Mouse (Mus musculus): ENCODE measurements around the gene Snx29. TPM values are rescaled to one million over a fixed set of nuclear protein-coding genes. Genes with fewer than 3 reads are reported as not detected.

Snx29 gene
- polyA plus RNA-seq, 1 experiment from 2014 or later = 10.0 TPM

- H3K27ac ChIP-seq (ENCODE audit: low read length) = no peak overlapping the region
- no peak overlapping the region for H3K9ac ChIP-seq (replicated peaks; ENCODE audit: low read depth)
- DNase-seq (ENCODE audit: low spot score) (no peak), ATAC-seq (no peak)
- no peaks in the 10 kb centered on the region for H3K9me3 ChIP-seq (ENCODE audit: low read length)
- H3K36me3 ChIP-seq (ENCODE audit: insufficient read depth, low read length) = no peaks in the 10 kb centered on the region
- no peak for TF ChIP-seq EP300 (IDR thresholded peaks at IDR 0.05)
- WGBS = 81% methylated on average over 3 of the region's 3 CpGs
- H3K27me3 ChIP-seq (replicated peaks; ENCODE audit: insufficient read depth, low read length) = no peaks in the 10 kb centered on the region
- no peak overlapping the region for H3K4me3 ChIP-seq (ENCODE audit: low read depth, low read length)
- no peak overlapping the region for H3K4me2 ChIP-seq (replicated peaks; ENCODE audit: low read depth, low read length)
- no peaks in the 10 kb centered on the region for H3K4me1 ChIP-seq (ENCODE audit: insufficient read depth, low read depth, low read length)
Observed at GRCm38 (mm10) chr16:11596599-11596998, 273.9 kb downstream of the Snx29 start.

GRCm38 (mm10) chr16:11597769-11598168 is 275.1 kb downstream of the Snx29 start:
- Histone ChIP-seq H3K36me3 (ENCODE audit: insufficient read depth, low read length) (no peaks in the 10 kb centered on the region), H3K27ac (ENCODE audit: low read length) (no peak overlapping the region), H3K4me1 (ENCODE audit: insufficient read depth, low read depth, low read length) (no peaks in the 10 kb centered on the region), H3K4me3 (ENCODE audit: low read depth, low read length) (no peak overlapping the region), H3K27me3 (replicated peaks; ENCODE audit: insufficient read depth, low read length) (no peaks in the 10 kb centered on the region), H3K4me2 (replicated peaks; ENCODE audit: low read depth, low read length) (no peak overlapping the region), H3K9ac (replicated peaks; ENCODE audit: low read depth) (no peak overlapping the region), H3K9me3 (ENCODE audit: low read length) (no peaks in the 10 kb centered on the region)
- DNase-seq (ENCODE audit: low spot score) (no peak), ATAC-seq (no peak)
- WGBS = 43% methylated on average over 7 of the region's 7 CpGs
- TF ChIP-seq EP300 (IDR thresholded peaks at IDR 0.05) = no peak
- TF ChIP-seq CTCF (IDR thresholded peaks at IDR 0.05) = no peak

- H3K4me3 ChIP-seq (ENCODE audit: low read depth, low read length) = no peak overlapping the region
- H3K36me3 ChIP-seq (ENCODE audit: insufficient read depth, low read length) = no peaks in the 10 kb centered on the region
- H3K4me2 ChIP-seq (replicated peaks; ENCODE audit: low read depth, low read length) = no peak overlapping the region
- 68% methylated on average over 3 of the region's 3 CpGs for WGBS
- TF ChIP-seq EP300 (IDR thresholded peaks at IDR 0.05) (no peak), CTCF (IDR thresholded peaks at IDR 0.05) (no peak)
- ATAC-seq = no peak
- H3K27ac ChIP-seq (ENCODE audit: low read length) = no peak overlapping the region
- no peaks in the 10 kb centered on the region for H3K27me3 ChIP-seq (replicated peaks; ENCODE audit: insufficient read depth, low read length)
- H3K4me1 ChIP-seq (ENCODE audit: insufficient read depth, low read depth, low read length) = no peaks in the 10 kb centered on the region
- no peak overlapping the region for H3K9ac ChIP-seq (replicated peaks; ENCODE audit: low read depth)
- no peaks in the 10 kb centered on the region for H3K9me3 ChIP-seq (ENCODE audit: low read length)
- DNase-seq (ENCODE audit: low spot score) = no peak
Observed at GRCm38 (mm10) chr16:11599523-11599922, 276.8 kb downstream of the Snx29 start.

- no peak for DNase-seq (ENCODE audit: low spot score)
- Histone ChIP-seq H3K4me3 (ENCODE audit: low read depth, low read length) (no peak overlapping the region), H3K27ac (ENCODE audit: low read length) (no peak overlapping the region), H3K4me1 (ENCODE audit: insufficient read depth, low read depth, low read length) (no peaks in the 10 kb centered on the region), H3K9ac (replicated peaks; ENCODE audit: low read depth) (no peak overlapping the region), H3K9me3 (ENCODE audit: low read length) (no peaks in the 10 kb centered on the region), H3K4me2 (replicated peaks; ENCODE audit: low read depth, low read length) (no peak overlapping the region), H3K27me3 (replicated peaks; ENCODE audit: insufficient read depth, low read length) (no peaks in the 10 kb centered on the region), H3K36me3 (ENCODE audit: insufficient read depth, low read length) (no peaks in the 10 kb centered on the region)
- no peak for ATAC-seq
- TF ChIP-seq CTCF (IDR thresholded peaks at IDR 0.05) (no peak), EP300 (IDR thresholded peaks at IDR 0.05) (no peak)
- WGBS = 85% methylated on average over 1 of the region's 1 CpGs
Observed at GRCm38 (mm10) chr16:11601336-11602082, 278.8 kb downstream of the Snx29 start.

GRCm38 (mm10) chr16:11603667-11604422 is 281.1 kb downstream of the Snx29 start:
- no peak overlapping the region for H3K9ac ChIP-seq (replicated peaks; ENCODE audit: low read depth)
- H3K36me3 ChIP-seq (ENCODE audit: insufficient read depth, low read length) = no peaks in the 10 kb centered on the region
- H3K27ac ChIP-seq (ENCODE audit: low read length) = no peak overlapping the region
- no peaks in the 10 kb centered on the region for H3K9me3 ChIP-seq (ENCODE audit: low read length)
- TF ChIP-seq EP300 (IDR thresholded peaks at IDR 0.05) = no peak
- peak; percentile 74 for TF ChIP-seq CTCF (IDR thresholded peaks at IDR 0.05)
- no peak overlapping the region for H3K4me2 ChIP-seq (replicated peaks; ENCODE audit: low read depth, low read length)
- no peaks in the 10 kb centered on the region for H3K4me1 ChIP-seq (ENCODE audit: insufficient read depth, low read depth, low read length)
- no peaks in the 10 kb centered on the region for H3K27me3 ChIP-seq (replicated peaks; ENCODE audit: insufficient read depth, low read length)
- H3K4me3 ChIP-seq (ENCODE audit: low read depth, low read length) = no peak overlapping the region
- peak; percentile 31 for DNase-seq (ENCODE audit: low spot score)
- WGBS = 65% methylated on average over 5 of the region's 5 CpGs
- ATAC-seq = peak; percentile 14

- 82% methylated on average over 3 of the region's 3 CpGs for WGBS
- no peak overlapping the region for H3K4me2 ChIP-seq (replicated peaks; ENCODE audit: low read depth, low read length)
- no peaks in the 10 kb centered on the region for H3K36me3 ChIP-seq (ENCODE audit: insufficient read depth, low read length)
- H3K9ac ChIP-seq (replicated peaks; ENCODE audit: low read depth) = no peak overlapping the region
- H3K4me3 ChIP-seq (ENCODE audit: low read depth, low read length) = no peak overlapping the region
- ATAC-seq = no peak
- H3K4me1 ChIP-seq (ENCODE audit: insufficient read depth, low read depth, low read length) = no peaks in the 10 kb centered on the region
- no peak overlapping the region for H3K27ac ChIP-seq (ENCODE audit: low read length)
- H3K27me3 ChIP-seq (replicated peaks; ENCODE audit: insufficient read depth, low read length) = no peaks in the 10 kb centered on the region
- TF ChIP-seq CTCF (IDR thresholded peaks at IDR 0.05) (no peak), EP300 (IDR thresholded peaks at IDR 0.05) (no peak)
- no peaks in the 10 kb centered on the region for H3K9me3 ChIP-seq (ENCODE audit: low read length)
- DNase-seq (ENCODE audit: low spot score) = no peak
Observed at GRCm38 (mm10) chr16:11612526-11613126, 289.9 kb downstream of the Snx29 start.
